Mouse (Mus musculus) frontal cortex, postnatal 36 days (tissue): Measurements from ENCODE around the gene Capn15.

Experiments
- DNase-seq, 2 experiments: peaks; one replicate each; pipeline ENCODE4 v3.0.0; 2022; ENCODE audit warnings: low spot score in 2 of 2

The Capn15 gene

GRCm38 (mm10) chr17:25919786-25920642, 65.6 kb downstream of the Capn15 start:
- DNase-seq: peak; percentile 100

GRCm38 (mm10) chr17:25919144-25919785, 66.3 kb downstream of the Capn15 start, which contains the start of gene Rab40c:
Gene Rab40c, minus strand, starts transcription at chr17:25919727.
- DNase-seq: peak; percentile 44 to 53

GRCm38 (mm10) chr17:25918037-25918750, 67.4 kb downstream of the Capn15 start:
- no peak for DNase-seq

- DNase-seq: no peak
Measured at GRCm38 (mm10) chr17:25916931-25917647, 68.5 kb downstream of the Capn15 start.

GRCm38 (mm10) chr17:25914295-25914694, 71.3 kb downstream of the Capn15 start:
- DNase-seq: no peak

GRCm38 (mm10) chr17:25913877-25914275, 71.7 kb downstream of the Capn15 start:
- no peak for DNase-seq

- peak; percentile 68 to 74 for DNase-seq
Measured at GRCm38 (mm10) chr17:25913186-25913876, 72.3 kb downstream of the Capn15 start.

- DNase-seq: no peak
Measured at GRCm38 (mm10) chr17:25911816-25912215, 73.8 kb downstream of the Capn15 start.
